Mouse (Mus musculus) gastrocnemius, postnatal 36 days (tissue): ENCODE results near the gene Slc17a9. TPM values are rescaled to one million over a fixed set of nuclear protein-coding genes. Genes with fewer than 3 reads are reported as not detected.

Experiments
- DNase-seq, 2 experiments: peaks; one replicate each; pipeline ENCODE4 v3.0.0; 2022
- intact Hi-C: fragments of 180-260 bp; cut with DNase I; formaldehyde crosslinking; loops from one replicate; pipeline ENCODE4 v1.15.1; 2025
- long read RNA-seq, 2 experiments: library from polyadenylated mRNA; stranded (forward); transcript quantifications; one replicate each; pipeline ENCODE4 v2.0.0; 2021
- total RNA-seq, 2 experiments: library from RNA; stranded (reverse); gene quantifications; 2 replicates each; pipeline ENCODE4 v1.2.3; 2021

Gene Slc17a9
- under 1 TPM in 1 of 2 experiments, not detected in 1; 0.33 TPM for total RNA-seq
- long read RNA-seq, experiment 1, partial matches to known transcripts: 0 of 1 reads
- long read RNA-seq, experiment 1, other reads (novel, unspliced or antisense): 1 of 1 reads
- long read RNA-seq, experiment 2: 0 reads

- intact Hi-C loops: no loop called here
- peak in 1 of 2 experiments; percentile 22 for DNase-seq
Observed at GRCm38 (mm10) chr2:180724585-180725413, at the start of gene Slc17a9. TSS of gene Slc17a9 (plus strand) at chr2:180725263.

- intact Hi-C loops: loop anchor here (10.0 kb wide), 1 partner anchor 238 kb away; no protein-coding TSS in a partner anchor
- DNase-seq: no peak
Observed at GRCm38 (mm10) chr2:180676706-180677105, 48.4 kb upstream of the Slc17a9 start.

GRCm38 (mm10) chr2:180678609-180679140 is 46.4 kb upstream of the Slc17a9 start:
- intact Hi-C loops: loop anchor here (1.0 to 10.0 kb wide), 2 partner anchors 67 to 236 kb away; no protein-coding TSS in a partner anchor
- peak in 1 of 2 experiments; percentile 36 for DNase-seq

GRCm38 (mm10) chr2:180681225-180681624 is 43.8 kb upstream of the Slc17a9 start:
- intact Hi-C loops: no loop called here
- DNase-seq: no peak

GRCm38 (mm10) chr2:180683524-180683923 is 41.5 kb upstream of the Slc17a9 start:
- intact Hi-C loops: no loop called here
- DNase-seq: no peak

- intact Hi-C loops: no loop called here
- no peak for DNase-seq
Observed at GRCm38 (mm10) chr2:180684031-180684430, 41.0 kb upstream of the Slc17a9 start.

GRCm38 (mm10) chr2:180689841-180690240 is 35.2 kb upstream of the Slc17a9 start:
- intact Hi-C loops: no loop called here
- no peak for DNase-seq

- DNase-seq: no peak
- intact Hi-C loops: no loop called here
Observed at GRCm38 (mm10) chr2:180692630-180693029, 32.4 kb upstream of the Slc17a9 start.

- no peak for DNase-seq
- intact Hi-C loops: no loop called here
Observed at GRCm38 (mm10) chr2:180695176-180695575, 29.9 kb upstream of the Slc17a9 start.

GRCm38 (mm10) chr2:180700457-180700856 is 24.6 kb upstream of the Slc17a9 start:
- intact Hi-C loops: no loop called here
- no peak for DNase-seq

- intact Hi-C loops: no loop called here
- DNase-seq: no peak
Observed at GRCm38 (mm10) chr2:180701053-180701766, 23.9 kb upstream of the Slc17a9 start.

GRCm38 (mm10) chr2:180701767-180702621 is 23.1 kb upstream of the Slc17a9 start:
- intact Hi-C loops: no loop called here
- peak; percentile 88 for DNase-seq

- intact Hi-C loops: no loop called here
- no peak for DNase-seq
Observed at GRCm38 (mm10) chr2:180702701-180703149, 22.3 kb upstream of the Slc17a9 start.

- no peak for DNase-seq
- intact Hi-C loops: no loop called here
Observed at GRCm38 (mm10) chr2:180703175-180703574, 21.9 kb upstream of the Slc17a9 start.

- no peak for DNase-seq
- intact Hi-C loops: no loop called here
Observed at GRCm38 (mm10) chr2:180703645-180704359, 21.3 kb upstream of the Slc17a9 start.

- DNase-seq: peak in 1 of 2 experiments; percentile 28
- intact Hi-C loops: no loop called here
Observed at GRCm38 (mm10) chr2:180704591-180704990, 20.5 kb upstream of the Slc17a9 start.

- DNase-seq: no peak
- intact Hi-C loops: no loop called here
Observed at GRCm38 (mm10) chr2:180705066-180705465, 20.0 kb upstream of the Slc17a9 start.

- DNase-seq: no peak
- intact Hi-C loops: no loop called here
Observed at GRCm38 (mm10) chr2:180705975-180706374, 19.1 kb upstream of the Slc17a9 start.
